Mouse (Mus musculus) heart, embryonic 13.5 days (tissue): ENCODE measurements around the gene Ggt6. TPM values are rescaled to one million over a fixed set of nuclear protein-coding genes. Genes with fewer than 3 reads are reported as not detected.

Experiments
- ATAC-seq: fragments of 200-750 bp; cut with Nextera tagmentation; 2 replicates; pipeline ENCODE4 v1.8.0; 2017; ENCODE audit warnings: moderate TSS enrichment; ENCODE audit not compliant: insufficient number of reproducible peaks, low FRiP score, low TSS enrichment; ENCODE audit errors: extremely low read depth
- H3K27ac ChIP-seq: fragments of 300-500 bp; sonication (generic); replicated peaks from 2 replicates; pipeline ENCODE4 v1.5.1; 2015; ENCODE audit warnings: moderate library complexity, mild to moderate bottlenecking, inconsistent platforms
- H3K27me3 ChIP-seq: fragments of 300-500 bp; sonication (generic); replicated peaks from 2 replicates; pipeline ENCODE4 v1.6.1; 2015; ENCODE audit warnings: mild to moderate bottlenecking, inconsistent platforms
- H3K36me3 ChIP-seq: fragments of 300-500 bp; sonication (generic); 2 replicates; pipeline ENCODE4 v1.6.1; 2015; ENCODE audit warnings: mild to moderate bottlenecking, inconsistent platforms
- H3K4me1 ChIP-seq: fragments of 300-500 bp; sonication (generic); 2 replicates; pipeline ENCODE4 v1.6.1; 2015; ENCODE audit warnings: inconsistent platforms
- H3K4me2 ChIP-seq: fragments of 300-500 bp; sonication (generic); 2 replicates; pipeline ENCODE4 v1.6.1; 2015; ENCODE audit warnings: inconsistent platforms, mild to moderate bottlenecking, moderate library complexity
- H3K4me3 ChIP-seq: fragments of 300-500 bp; sonication (generic); 2 replicates; pipeline ENCODE4 v1.5.1; 2015; ENCODE audit warnings: moderate library complexity, mild to moderate bottlenecking, inconsistent platforms
- H3K9ac ChIP-seq: fragments of 300-500 bp; sonication (generic); 2 replicates; pipeline ENCODE4 v1.6.1; 2015; ENCODE audit warnings: inconsistent platforms, mild to moderate bottlenecking, moderate library complexity
- H3K9me3 ChIP-seq: fragments of 300-500 bp; sonication (generic); 2 replicates; pipeline ENCODE4 v1.6.1; 2016; ENCODE audit warnings: inconsistent platforms
- WGBS: fragments of 180-500 bp; shearing (Covaris S2); methylation state at CpG from one replicate; pipeline ENCODE4 v1.1.7; 2015; ENCODE audit warnings: mixed read lengths; 5-methylcytosine and 5-hydroxymethylcytosine counted together
- polyA plus RNA-seq: library from polyadenylated mRNA; unstranded; fragments of >200 nt; fragmentation: Nextera tagmentation; extraction: Ambion mirVana; gene quantifications from 2 replicates; pipeline ENCODE4 v1.2.1, GENCODE M21; 2015

Ggt6 gene
- polyA plus RNA-seq, 1 experiment from 2014 or later = not detected

DNA sequence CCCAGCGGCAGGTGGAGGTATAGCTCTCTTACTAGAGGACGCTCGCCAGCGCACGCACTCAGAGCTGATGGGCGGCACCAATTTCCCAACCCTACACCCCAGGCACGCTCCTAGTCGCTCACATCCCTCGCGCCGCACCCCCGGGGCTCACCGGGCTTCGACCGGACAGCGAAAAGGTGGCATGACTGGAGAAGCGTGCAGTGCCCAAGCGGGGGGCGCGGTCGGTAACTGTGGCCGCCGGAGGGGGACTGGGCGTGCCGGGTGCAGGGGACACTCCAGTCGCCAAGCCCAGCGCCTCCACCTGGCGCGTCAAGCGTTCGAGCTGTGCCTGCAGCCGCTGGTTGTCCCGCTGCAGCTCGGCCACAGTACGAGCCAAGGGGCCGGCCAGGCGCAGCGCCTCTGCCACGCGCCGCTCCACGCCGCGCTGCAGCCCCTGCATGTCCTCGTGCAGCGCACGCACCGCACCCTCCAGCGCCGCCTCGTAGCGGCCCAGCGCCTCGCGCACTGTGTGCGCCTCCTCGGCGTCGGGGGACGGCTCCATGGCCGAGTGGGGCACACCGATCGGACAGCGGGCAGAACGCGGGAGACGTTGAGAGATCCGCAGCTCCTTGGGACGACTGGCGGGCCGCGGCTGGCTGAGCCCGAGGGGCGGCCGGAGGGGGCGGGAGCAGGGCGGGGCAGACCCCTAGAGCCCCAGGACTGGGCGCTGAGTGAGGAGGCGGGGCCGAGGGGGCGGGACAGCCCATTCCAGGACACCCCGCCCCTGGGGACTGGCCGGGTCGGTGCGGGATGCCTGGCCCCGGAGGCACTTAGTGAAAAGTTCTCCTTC, 24.0 kb upstream of the Ggt6 start, which contains the start of gene Smtnl2:
Gene Smtnl2 (minus strand): TSS at position 621 of the 829 bp plus-strand sequence.
- under 1% methylated on average over 86 of the region's 86 CpGs for WGBS
- Histone ChIP-seq H3K36me3 (no peaks in the 10 kb centered on the region), H3K9ac (peak within 1 kb of the TSS; percentile 98), H3K9me3 (no peaks in the 10 kb centered on the region), H3K27ac (peak within 1 kb of the TSS; percentile 98), H3K4me1 (peaks cover 82% of the 10 kb centered on the region), H3K27me3 (no peaks in the 10 kb centered on the region), H3K4me3 (peak within 1 kb of the TSS; percentile 92), H3K4me2 (peak within 1 kb of the TSS; percentile 97)
- ATAC-seq = peak; percentile 80

DNA sequence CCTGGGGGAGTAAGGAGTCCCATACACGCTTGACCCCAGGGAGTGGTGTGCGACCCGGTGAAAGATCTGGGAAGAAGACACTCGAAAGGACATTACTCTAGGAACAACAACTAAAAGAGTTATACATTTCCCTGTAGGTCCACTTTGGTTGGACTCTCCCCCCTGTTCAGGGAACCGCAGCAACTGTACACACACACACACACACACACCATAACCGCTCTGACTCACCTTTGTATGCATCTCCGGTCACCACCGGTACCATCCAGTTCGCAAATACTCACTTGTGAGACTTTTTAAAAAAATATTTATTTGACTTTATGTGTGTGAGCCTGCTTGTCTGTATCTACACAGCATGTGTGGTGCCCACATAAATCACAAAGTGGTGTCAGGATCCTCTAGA, 23.4 kb upstream of the Ggt6 start:
- H3K4me3 ChIP-seq = peak overlapping the region; percentile 92
- H3K36me3 ChIP-seq = no peaks in the 10 kb centered on the region
- H3K27ac ChIP-seq = peak overlapping the region; percentile 85
- no peak for ATAC-seq
- WGBS = 23% methylated on average over 9 of the region's 9 CpGs
- H3K4me1 ChIP-seq = peaks cover 82% of the 10 kb centered on the region
- peak overlapping the region; percentile 72 for H3K9ac ChIP-seq
- no peaks in the 10 kb centered on the region for H3K9me3 ChIP-seq
- H3K4me2 ChIP-seq = peak overlapping the region; percentile 97
- H3K27me3 ChIP-seq = no peaks in the 10 kb centered on the region

DNA sequence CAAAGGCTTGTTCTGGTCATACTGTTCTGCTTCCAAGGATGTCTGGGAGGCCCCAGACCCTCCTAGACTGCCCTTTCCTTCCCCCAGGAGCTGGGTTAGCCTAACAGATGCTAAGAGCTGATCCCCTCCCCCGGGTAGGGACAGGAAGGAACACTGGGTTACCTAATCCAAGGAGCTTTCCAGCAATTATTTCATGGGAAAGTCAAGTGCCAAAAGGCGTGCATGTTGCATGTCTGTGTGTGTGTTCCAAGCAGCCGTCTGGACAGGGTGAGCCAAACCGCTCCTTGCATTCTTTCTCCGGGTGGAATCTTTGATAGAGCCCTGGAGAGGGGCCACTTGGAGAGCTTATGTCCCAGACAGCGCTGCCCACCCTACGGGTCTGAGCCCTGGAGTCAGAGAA, 22.3 kb upstream of the Ggt6 start:
- 30% methylated on average over 7 of the region's 7 CpGs for WGBS
- peak overlapping the region; percentile 29 for H3K9ac ChIP-seq
- H3K36me3 ChIP-seq = no peaks in the 10 kb centered on the region
- no peak overlapping the region for H3K4me3 ChIP-seq
- no peak for ATAC-seq
- peaks cover 85% of the 10 kb centered on the region for H3K4me1 ChIP-seq
- H3K4me2 ChIP-seq = peak overlapping the region; percentile 32
- H3K27me3 ChIP-seq = no peaks in the 10 kb centered on the region
- peak overlapping the region; percentile 85 for H3K27ac ChIP-seq
- no peaks in the 10 kb centered on the region for H3K9me3 ChIP-seq

DNA sequence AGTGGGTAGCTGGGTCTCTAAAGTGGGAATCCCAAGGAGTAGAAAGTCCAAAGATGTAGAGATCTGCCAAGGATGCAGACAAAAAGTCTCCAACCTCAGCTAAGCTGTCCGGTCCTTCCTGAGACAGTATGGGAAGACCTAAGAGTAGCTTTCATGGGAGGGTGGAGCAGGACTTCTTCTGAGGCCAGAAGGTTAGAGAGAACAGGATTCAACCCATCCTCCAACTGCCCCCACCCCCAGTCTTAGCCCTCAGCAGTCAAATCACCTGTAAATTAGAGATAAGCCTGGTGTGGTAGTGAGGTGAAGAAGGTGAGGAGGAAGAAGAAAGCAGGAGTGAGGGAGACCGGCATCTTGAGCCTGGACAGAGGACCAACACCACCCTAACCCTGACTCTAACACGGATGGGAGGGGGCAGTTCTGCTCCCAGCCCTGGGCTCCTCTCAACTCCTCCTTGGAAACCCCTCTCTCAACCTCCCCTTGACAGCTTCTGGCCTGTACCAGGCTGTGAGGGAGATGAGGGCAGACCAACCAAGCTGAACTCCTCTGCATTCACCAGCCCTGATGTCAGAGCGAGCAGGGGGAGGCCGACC, 21.6 kb upstream of the Ggt6 start:
- peak overlapping the region; percentile 85 for H3K27ac ChIP-seq
- H3K27me3 ChIP-seq = no peaks in the 10 kb centered on the region
- WGBS = 69% methylated on average over 5 of the region's 5 CpGs
- H3K9me3 ChIP-seq = no peaks in the 10 kb centered on the region
- no peak for ATAC-seq
- H3K4me3 ChIP-seq = no peak overlapping the region; the same call in 1 of the 2 replicates
- peaks cover 85% of the 10 kb centered on the region for H3K4me1 ChIP-seq
- H3K4me2 ChIP-seq = peak overlapping the region; percentile 32
- peak overlapping the region; percentile 55 for H3K9ac ChIP-seq
- H3K36me3 ChIP-seq = no peaks in the 10 kb centered on the region

DNA sequence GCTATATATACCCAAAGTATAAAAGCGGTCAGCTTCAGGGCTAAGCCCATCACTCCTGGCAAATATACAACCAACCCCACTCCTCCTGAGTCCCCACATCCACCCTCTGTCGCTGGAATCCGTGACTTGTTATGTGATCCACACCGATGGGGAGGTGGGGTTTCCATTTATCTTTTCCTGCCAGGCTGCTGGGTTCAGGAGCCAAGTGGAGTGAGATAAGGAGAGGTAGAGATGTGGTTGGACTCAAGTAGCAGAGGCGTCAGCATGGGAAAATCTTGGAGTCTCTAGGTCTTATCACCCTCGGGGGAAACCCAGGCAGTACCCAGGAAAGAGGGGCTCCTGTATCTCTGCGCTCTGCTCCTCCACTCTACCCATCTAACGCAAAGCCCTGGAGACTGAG, 20.2 kb upstream of the Ggt6 start:
- H3K4me3 ChIP-seq = no peak overlapping the region

DNA sequence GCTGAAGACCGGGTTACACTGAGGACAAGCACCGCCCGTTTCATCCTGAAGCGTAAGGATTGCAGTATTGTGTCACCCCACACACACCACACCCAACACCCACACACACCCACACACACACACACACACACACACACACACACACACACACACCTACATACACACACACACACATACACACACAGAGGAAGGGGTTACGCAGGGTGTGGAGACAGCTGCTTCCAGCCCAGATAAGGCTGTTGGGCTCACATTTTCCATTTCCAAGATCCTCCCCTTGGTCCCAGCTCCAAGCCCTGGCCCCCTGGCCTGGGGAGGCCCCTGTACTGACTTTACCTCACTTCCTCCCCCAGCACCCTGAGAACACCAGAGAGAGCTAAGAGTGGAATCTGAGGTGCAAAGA, 18.7 kb upstream of the Ggt6 start:
- peak; percentile 51; the same call in 1 of the 2 replicates for ATAC-seq
- H3K4me3 ChIP-seq = no peak overlapping the region
- no peak overlapping the region; the same call in 1 of the 2 replicates for H3K4me2 ChIP-seq
- 0 out of 2 replicates have a peak overlapping the region, but pooled peaks have one; percentile 4 for H3K9ac ChIP-seq
- peak overlapping the region; percentile 85 for H3K27ac ChIP-seq
- H3K36me3 ChIP-seq = no peaks in the 10 kb centered on the region
- WGBS = 35% methylated on average over 5 of the region's 5 CpGs
- no peaks in the 10 kb centered on the region for H3K27me3 ChIP-seq
- peaks cover 71% of the 10 kb centered on the region for H3K4me1 ChIP-seq
- no peaks in the 10 kb centered on the region for H3K9me3 ChIP-seq

More for the DNA sequence above, 20.2 kb upstream of the Ggt6 start:
- peak overlapping the region; percentile 35; the same call in 1 of the 2 replicates for H3K9ac ChIP-seq
- no peaks in the 10 kb centered on the region for H3K36me3 ChIP-seq
- peaks cover 71% of the 10 kb centered on the region for H3K4me1 ChIP-seq
- H3K27me3 ChIP-seq = no peaks in the 10 kb centered on the region
- H3K4me2 ChIP-seq = peak overlapping the region; percentile 19; the same call in 1 of the 2 replicates
- 11% methylated on average over 8 of the region's 8 CpGs for WGBS
- H3K9me3 ChIP-seq = no peaks in the 10 kb centered on the region
- H3K27ac ChIP-seq = peak overlapping the region; percentile 85
- no peak for ATAC-seq

DNA sequence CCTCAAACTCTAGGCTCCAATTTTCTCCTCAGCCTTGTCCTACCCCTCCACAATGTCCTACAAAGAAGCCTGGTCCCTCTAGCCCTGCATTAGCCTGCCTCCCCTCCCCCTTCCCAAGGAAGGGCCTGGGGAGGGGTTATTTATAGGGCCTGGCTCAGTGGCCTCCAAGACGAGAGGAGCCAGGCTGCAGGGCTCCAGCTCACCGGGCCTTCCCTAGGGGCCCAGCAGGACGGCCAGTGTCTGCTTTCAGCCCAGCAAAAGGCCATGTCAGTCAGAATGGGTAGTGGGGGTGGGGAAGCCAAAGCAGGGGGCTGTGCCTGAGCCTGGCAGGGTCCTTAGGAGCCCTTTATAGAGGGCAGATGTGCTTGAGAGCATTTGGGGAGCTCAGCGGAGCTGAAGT, 17.9 kb upstream of the Ggt6 start:
- 9% methylated on average over 4 of the region's 4 CpGs for WGBS
- no peaks in the 10 kb centered on the region for H3K36me3 ChIP-seq
- no peak overlapping the region for H3K4me3 ChIP-seq
- H3K27me3 ChIP-seq = no peaks in the 10 kb centered on the region
- ATAC-seq = no peak
- H3K9me3 ChIP-seq = no peaks in the 10 kb centered on the region
- 0 out of 2 replicates have a peak overlapping the region, but pooled peaks have one; percentile 13 for H3K4me2 ChIP-seq
- H3K4me1 ChIP-seq = peaks cover 64% of the 10 kb centered on the region
- H3K27ac ChIP-seq = peak overlapping the region; percentile 85
- H3K9ac ChIP-seq = peak overlapping the region; percentile 33

DNA sequence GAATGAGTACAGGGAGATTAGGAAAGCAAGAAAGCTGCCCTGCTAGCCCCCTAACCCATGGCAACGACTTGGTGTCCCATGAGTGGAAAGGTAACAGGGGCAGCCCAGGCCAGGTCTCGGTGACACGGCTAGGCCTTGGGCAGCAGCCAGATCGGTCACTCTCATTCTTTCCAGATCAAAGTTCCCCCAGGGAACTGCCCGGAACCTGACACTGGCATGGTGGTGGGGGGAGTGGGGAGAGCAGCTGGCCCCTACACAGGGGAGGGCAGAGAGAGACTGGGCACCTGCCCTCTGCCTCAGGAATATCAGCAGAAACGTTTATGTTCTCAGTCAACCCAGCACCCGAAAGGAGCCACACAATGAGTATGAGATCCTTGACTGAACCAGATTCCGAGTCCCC, 17.1 kb upstream of the Ggt6 start:
- Histone ChIP-seq H3K4me1 (peaks cover 55% of the 10 kb centered on the region), H3K4me3 (no peak overlapping the region), H3K27ac (peak overlapping the region; percentile 85), H3K36me3 (no peaks in the 10 kb centered on the region), H3K9me3 (no peaks in the 10 kb centered on the region), H3K4me2 (no peak overlapping the region), H3K27me3 (no peaks in the 10 kb centered on the region), H3K9ac (peak overlapping the region; percentile 11; the same call in 1 of the 2 replicates)
- 36% methylated on average over 8 of the region's 8 CpGs for WGBS
- no peak for ATAC-seq

DNA sequence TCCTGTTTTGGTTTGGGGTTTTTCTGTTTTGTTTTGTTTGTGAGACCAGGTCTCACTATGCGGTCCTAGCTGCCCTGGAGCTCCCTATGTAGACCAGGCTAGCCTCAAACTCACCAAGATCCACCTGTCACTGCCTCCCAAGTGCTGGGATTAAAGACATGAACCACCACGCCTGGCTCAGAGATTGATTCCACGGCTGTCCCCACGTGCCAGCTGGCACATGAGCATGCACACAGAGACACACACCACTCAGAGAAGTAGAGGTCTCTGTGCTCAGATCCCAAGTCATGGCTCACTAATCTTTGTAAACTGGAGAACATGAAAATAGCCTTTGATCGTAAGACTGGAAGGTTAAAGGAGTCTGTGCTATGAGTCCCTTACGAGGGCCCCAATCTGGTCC, 16.3 kb upstream of the Ggt6 start:
- Histone ChIP-seq H3K27me3 (no peaks in the 10 kb centered on the region), H3K4me2 (no peak overlapping the region), H3K4me1 (peaks cover 47% of the 10 kb centered on the region), H3K27ac (0 out of 2 replicates have a peak overlapping the region, but pooled peaks have one; percentile 85), H3K9me3 (no peaks in the 10 kb centered on the region), H3K4me3 (no peak overlapping the region), H3K9ac (no peak overlapping the region), H3K36me3 (no peaks in the 10 kb centered on the region)
- 83% methylated on average over 6 of the region's 6 CpGs for WGBS
- ATAC-seq = no peak

DNA sequence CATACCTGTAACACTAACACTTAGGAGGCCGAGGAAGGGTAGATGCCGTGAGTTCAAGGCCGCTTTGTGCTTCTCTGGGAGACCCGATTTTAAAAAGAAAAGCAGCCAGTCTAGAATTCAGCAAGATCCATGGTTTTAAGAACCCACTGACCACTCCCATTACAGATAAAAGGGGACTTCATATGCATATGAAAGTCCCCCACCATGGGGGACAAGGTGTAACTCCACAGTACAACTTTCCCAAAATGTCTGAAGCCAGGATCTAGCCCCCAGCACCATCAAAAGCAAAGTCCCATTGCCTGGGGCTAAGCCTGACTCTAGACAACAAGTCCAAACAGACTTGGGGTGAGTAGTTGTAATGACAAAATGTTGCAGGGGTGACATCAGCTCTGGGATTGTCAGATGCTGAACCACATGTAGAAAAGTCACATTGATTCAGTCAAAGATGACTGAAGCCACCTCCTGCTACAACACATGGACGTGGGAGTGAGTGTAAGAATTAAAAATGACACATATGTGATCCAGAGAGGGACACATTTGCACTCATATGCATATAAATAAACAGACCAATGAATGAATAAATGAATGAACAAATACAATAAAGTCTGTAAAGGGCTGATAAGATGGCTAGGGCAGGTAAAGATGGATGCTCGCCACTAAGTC, 14.7 kb upstream of the Ggt6 start:
- Histone ChIP-seq H3K4me2 (no peak overlapping the region), H3K4me1 (peaks cover 32% of the 10 kb centered on the region), H3K4me3 (no peak overlapping the region), H3K9ac (no peak overlapping the region), H3K9me3 (no peaks in the 10 kb centered on the region), H3K36me3 (no peaks in the 10 kb centered on the region), H3K27ac (no peak overlapping the region), H3K27me3 (no peaks in the 10 kb centered on the region)
- ATAC-seq = no peak
- 86% methylated on average over 6 of the region's 6 CpGs for WGBS
